Mouse (Mus musculus) forebrain, postnatal 0 days (tissue): ENCODE data around the gene Uqcrq. TPM values are rescaled to one million over a fixed set of nuclear protein-coding genes. Genes with fewer than 3 reads are reported as not detected.

ENCODE experiments used
- ATAC-seq: fragments of 200-750 bp; cut with Nextera tagmentation; 2 replicates; pipeline ENCODE4 v1.8.0; 2017; ENCODE audit warnings: mild to moderate bottlenecking, moderate library complexity
- DNase-seq: peaks from one replicate; pipeline ENCODE4 v3.0.0-alpha.2; 2015
- H3K27ac ChIP-seq: fragments of 300-500 bp; sonication (generic); 2 replicates; pipeline ENCODE4 v1.5.1; 2014; ENCODE audit warnings: low read depth, mild to moderate bottlenecking, antibody characterized with exemption, low read length, moderate library complexity, mixed read lengths
- H3K27me3 ChIP-seq: fragments of 300-500 bp; sonication (generic); 2 replicates; pipeline ENCODE4 v1.6.1; 2014; ENCODE audit warnings: mild to moderate bottlenecking, low read length, mixed read lengths; ENCODE audit not compliant: insufficient read depth
- H3K36me3 ChIP-seq: fragments of 300-500 bp; sonication (generic); 2 replicates; pipeline ENCODE4 v1.6.1; 2014; ENCODE audit warnings: mild to moderate bottlenecking, moderate library complexity; ENCODE audit not compliant: insufficient read depth
- H3K4me1 ChIP-seq: fragments of 300-500 bp; sonication (generic); 2 replicates; pipeline ENCODE4 v1.6.1; 2014; ENCODE audit warnings: antibody characterized with exemption; ENCODE audit not compliant: insufficient read depth
- H3K4me2 ChIP-seq: fragments of 300-500 bp; sonication (generic); 2 replicates; pipeline ENCODE4 v1.6.1; 2014; ENCODE audit warnings: low read depth, mild to moderate bottlenecking, moderate library complexity
- H3K4me3 ChIP-seq: fragments of 300-500 bp; sonication (generic); 2 replicates; pipeline ENCODE4 v1.5.1; 2014; ENCODE audit warnings: low read depth, low read length, mixed read lengths
- H3K9ac ChIP-seq: fragments of 300-500 bp; sonication (generic); 2 replicates; pipeline ENCODE4 v1.6.1; 2014; ENCODE audit warnings: mild to moderate bottlenecking
- H3K9me3 ChIP-seq: fragments of 300-500 bp; sonication (generic); 2 replicates; pipeline ENCODE4 v1.6.1; 2016; ENCODE audit warnings: low read length
- CTCF ChIP-seq: sonication (generic); IDR thresholded peaks from 2 replicates; pipeline ENCODE4 v1.5.1; 2016; ENCODE audit warnings: antibody characterized with exemption, control low read depth, low read depth
- WGBS: fragments of 180-500 bp; shearing (Covaris S2); extraction: QIAGEN DNeasy Blood & Tissue Kit; methylation state at CpG from one replicate; pipeline ENCODE4 v1.1.7; 2014; 5-methylcytosine and 5-hydroxymethylcytosine counted together
- microRNA-seq, 2 experiments: library from miRNA; unstranded; fragments of <30 nt; microRNA quantifications; one replicate each; pipeline ENCODE4; 2016
- polyA plus RNA-seq: library from polyadenylated mRNA; unstranded; fragments of >200 nt; fragmentation: Nextera tagmentation; extraction: Ambion mirVana; gene quantifications from 2 replicates; pipeline ENCODE4 v1.2.1, GENCODE M21; 2015
- total RNA-seq: library from RNA; depleted of rRNA; stranded (reverse); fragments of >200 nt; gene quantifications from 2 replicates; pipeline ENCODE4 v1.2.3, GENCODE M21; 2014; rRNA removed

Gene Uqcrq
- total and polyA plus RNA-seq, 2 experiments from 2014 or later: 20.6 to 822 TPM

GRCm38 (mm10) chr11:53418048-53418447, 12.6 kb downstream of the Uqcrq start:
- peaks cover 70% of the 10 kb centered on the region for H3K36me3 ChIP-seq
- TF ChIP-seq CTCF: no peak
- H3K9me3 ChIP-seq: no peaks in the 10 kb centered on the region
- H3K4me2 ChIP-seq: no peak overlapping the region
- H3K9ac ChIP-seq: no peak overlapping the region
- H3K4me3 ChIP-seq: no peak overlapping the region
- ATAC-seq (no peak), DNase-seq (no peak)
- H3K27me3 ChIP-seq: no peaks in the 10 kb centered on the region
- no peaks in the 10 kb centered on the region for H3K4me1 ChIP-seq
- no peak overlapping the region for H3K27ac ChIP-seq

GRCm38 (mm10) chr11:53413871-53414270, 16.8 kb downstream of the Uqcrq start:
- H3K4me3 ChIP-seq: no peak overlapping the region
- WGBS: 94% methylated on average over 4 of the region's 4 CpGs
- H3K4me1 ChIP-seq: no peaks in the 10 kb centered on the region
- no peak overlapping the region for H3K27ac ChIP-seq
- ATAC-seq (no peak), DNase-seq (no peak)
- no peaks in the 10 kb centered on the region for H3K9me3 ChIP-seq
- TF ChIP-seq CTCF: no peak
- no peak overlapping the region for H3K4me2 ChIP-seq
- no peaks in the 10 kb centered on the region for H3K27me3 ChIP-seq
- peaks cover 85% of the 10 kb centered on the region for H3K36me3 ChIP-seq
- no peak overlapping the region for H3K9ac ChIP-seq

- Histone ChIP-seq H3K4me1 (no peaks in the 10 kb centered on the region), H3K9ac (no peak overlapping the region), H3K4me2 (no peak overlapping the region), H3K36me3 (peaks cover 79% of the 10 kb centered on the region), H3K27ac (no peak overlapping the region), H3K9me3 (no peaks in the 10 kb centered on the region), H3K27me3 (no peaks in the 10 kb centered on the region), H3K4me3 (no peak overlapping the region)
- DNase-seq: peak; percentile 32
- TF ChIP-seq CTCF: peak; percentile 67
- no peak for ATAC-seq
Measured at GRCm38 (mm10) chr11:53411738-53412137, 18.9 kb downstream of the Uqcrq start.

- H3K27me3 ChIP-seq: no peaks in the 10 kb centered on the region
- no peak for TF ChIP-seq CTCF
- peaks cover 64% of the 10 kb centered on the region for H3K36me3 ChIP-seq
- no peak for DNase-seq
- H3K4me1 ChIP-seq: no peaks in the 10 kb centered on the region
- H3K27ac ChIP-seq: no peak overlapping the region
- H3K9me3 ChIP-seq: no peaks in the 10 kb centered on the region
- H3K4me3 ChIP-seq: no peak overlapping the region
- no peak for ATAC-seq
- no peak overlapping the region for H3K9ac ChIP-seq
- WGBS: 100% methylated on average over 1 of the region's 1 CpGs
- H3K4me2 ChIP-seq: no peak overlapping the region
Measured at GRCm38 (mm10) chr11:53403638-53404037, 27.0 kb downstream of the Uqcrq start.

GRCm38 (mm10) chr11:53393856-53394255, 36.8 kb downstream of the Uqcrq start:
- no peak overlapping the region for H3K9ac ChIP-seq
- peaks cover 25% of the 10 kb centered on the region for H3K36me3 ChIP-seq
- DNase-seq: no peak
- no peak overlapping the region for H3K4me2 ChIP-seq
- ATAC-seq: no peak
- no peak overlapping the region for H3K4me3 ChIP-seq
- no peak overlapping the region for H3K27ac ChIP-seq
- H3K4me1 ChIP-seq: no peaks in the 10 kb centered on the region
- no peaks in the 10 kb centered on the region for H3K27me3 ChIP-seq
- H3K9me3 ChIP-seq: no peaks in the 10 kb centered on the region
- 94% methylated on average over 1 of the region's 1 CpGs for WGBS
- TF ChIP-seq CTCF: no peak

- DNase-seq (no peak), ATAC-seq (no peak)
- Histone ChIP-seq H3K36me3 (peaks cover 21% of the 10 kb centered on the region), H3K9ac (no peak overlapping the region), H3K4me1 (no peaks in the 10 kb centered on the region), H3K9me3 (no peaks in the 10 kb centered on the region), H3K4me3 (no peak overlapping the region), H3K4me2 (no peak overlapping the region), H3K27me3 (no peaks in the 10 kb centered on the region), H3K27ac (no peak overlapping the region)
- no peak for TF ChIP-seq CTCF
- WGBS: 97% methylated on average over 2 of the region's 2 CpGs
Measured at GRCm38 (mm10) chr11:53383758-53384428, 46.7 kb downstream of the Uqcrq start.

- Histone ChIP-seq H3K36me3 (peaks cover 19% of the 10 kb centered on the region), H3K9ac (no peak overlapping the region), H3K27ac (no peak overlapping the region), H3K4me3 (no peak overlapping the region), H3K9me3 (no peaks in the 10 kb centered on the region), H3K4me2 (no peak overlapping the region), H3K27me3 (no peaks in the 10 kb centered on the region), H3K4me1 (no peaks in the 10 kb centered on the region)
- 93% methylated on average over 1 of the region's 1 CpGs for WGBS
- DNase-seq (no peak), ATAC-seq (no peak)
- TF ChIP-seq CTCF: no peak
Measured at GRCm38 (mm10) chr11:53378918-53379317, 51.7 kb downstream of the Uqcrq start.

Small RNA genes lying within 50 kb of the gene (microRNA-seq; reads per million reads assigned to microRNA genes)
- 0.39 to 0.49 reads per million in 2 experiments for gene Mir6920

Other genes with a start within 250 kb of the Uqcrq start
- gene Hspa4, start 130.4 kb downstream of the Uqcrq start, total RNA-seq: 112 and 138 TPM in 2 replicates
- gene Hspa4, start 130.4 kb downstream of the Uqcrq start, polyA plus RNA-seq: 42.1 and 46.9 TPM in 2 replicates
- 0.86 and 2.8 TPM in 2 replicates for gene Zcchc10, start 106.2 kb downstream of the Uqcrq start, total RNA-seq
- gene Zcchc10, start 106.2 kb downstream of the Uqcrq start, polyA plus RNA-seq: 16.0 and 17.1 TPM in 2 replicates
- 110 and 147 TPM in 2 replicates for gene Aff4, start 80.0 kb downstream of the Uqcrq start, total RNA-seq
- gene Aff4, start 80.0 kb downstream of the Uqcrq start, polyA plus RNA-seq: 67.0 and 98.5 TPM in 2 replicates
- not detected in 2 replicates for gene Leap2, start 7.7 kb downstream of the Uqcrq start, total RNA-seq
- gene Leap2, start 7.7 kb downstream of the Uqcrq start, polyA plus RNA-seq: not detected in 2 replicates
- gene Gdf9, start 192 bp upstream of the Uqcrq start, total RNA-seq: 0.67 and 2.3 TPM in 2 replicates
- 2.0 and 3.0 TPM in 2 replicates for gene Gdf9, start 192 bp upstream of the Uqcrq start, polyA plus RNA-seq
- gene Gm10447, start 26.3 kb upstream of the Uqcrq start, total RNA-seq: not detected in 2 replicates
- gene Gm10447, start 26.3 kb upstream of the Uqcrq start, polyA plus RNA-seq: not detected in 2 replicates
- 3.0 and 4.9 TPM in 2 replicates for gene Shroom1, start 26.4 kb upstream of the Uqcrq start, total RNA-seq
- gene Shroom1, start 26.4 kb upstream of the Uqcrq start, polyA plus RNA-seq: 2.0 TPM in 2 replicates
- 1.7 TPM in 1 of 2 replicates, not detected in the other for gene Gm9837, start 39.6 kb upstream of the Uqcrq start, total RNA-seq
- gene Gm9837, start 39.6 kb upstream of the Uqcrq start, polyA plus RNA-seq: not detected in 2 replicates
- not detected in 2 replicates for gene Gm9945, start 49.3 kb upstream of the Uqcrq start, total RNA-seq
- gene Gm9945, start 49.3 kb upstream of the Uqcrq start, polyA plus RNA-seq: 0.15 and 0.28 TPM in 2 replicates
- gene Sowaha, start 49.4 kb upstream of the Uqcrq start, total RNA-seq: 13.2 and 13.5 TPM in 2 replicates
- gene Sowaha, start 49.4 kb upstream of the Uqcrq start, polyA plus RNA-seq: 5.0 and 7.9 TPM in 2 replicates
- 37.2 and 40.9 TPM in 2 replicates for gene Sept8, start 88.4 kb upstream of the Uqcrq start, total RNA-seq
- 13.5 and 18.2 TPM in 2 replicates for gene Sept8, start 88.4 kb upstream of the Uqcrq start, polyA plus RNA-seq
- 103 and 118 TPM in 2 replicates for gene Kif3a, start 136.5 kb upstream of the Uqcrq start, total RNA-seq
- gene Kif3a, start 136.5 kb upstream of the Uqcrq start, polyA plus RNA-seq: 241 and 330 TPM in 2 replicates
- not detected in 2 replicates for gene Il4, start 187.8 kb upstream of the Uqcrq start, total RNA-seq
- gene Il4, start 187.8 kb upstream of the Uqcrq start, polyA plus RNA-seq: 2.5 and 3.4 TPM in 2 replicates
- not detected in 2 replicates for gene Il13, start 203.9 kb upstream of the Uqcrq start, total RNA-seq
- not detected in 2 replicates for gene Il13, start 203.9 kb upstream of the Uqcrq start, polyA plus RNA-seq